In the genomic region with DNA sequence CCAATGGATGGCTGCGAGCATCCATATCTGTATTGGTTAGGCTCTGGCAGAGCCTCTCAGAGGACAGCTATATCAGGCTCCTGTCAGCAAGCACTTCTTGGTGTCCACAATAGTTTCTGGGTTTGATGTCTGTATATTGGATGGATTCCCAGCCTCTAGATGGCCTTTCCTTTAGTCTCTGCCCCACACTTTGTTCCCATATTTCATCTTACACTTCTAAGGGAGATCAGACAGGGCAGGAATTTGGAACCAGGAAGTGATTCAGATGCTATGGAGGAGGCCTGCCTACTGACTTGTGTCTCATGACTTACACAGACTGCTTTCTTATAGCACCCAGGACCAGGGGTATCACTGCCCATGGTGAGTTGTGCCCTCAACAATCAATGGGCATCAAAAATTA, we compare ENCODE assay signal across 24 mouse cellular contexts.
"Had no signal": no experiment of that assay in that cellular context is flagged by ENCODE, and none has a peak within 500 bp of the region (broad histone marks: within the 10 kb centered on the region; RNA-seq: fewer than 3 reads in every experiment).

No protein-coding gene starts in this region.

- H3K4me2 ChIP-seq: heart, embryonic 12.5 days; hindbrain, embryonic 13.5 days; hindbrain, embryonic 15.5 days; kidney, embryonic 15.5 days; limb, embryonic 13.5 days; limb, embryonic 15.5 days had no signal

- DNase-seq: forebrain, postnatal 0 days; gastrocnemius, postnatal 14 days; gastrocnemius, postnatal 36 days; heart, adult 11 months; heart, adult 2 months; heart, postnatal 10 days; kidney, adult 11 months; kidney, adult 2 months; kidney, adult 9 months; kidney, postnatal 14 days; kidney, postnatal 36 days; layer of hippocampus, adult 9-11 months; layer of hippocampus, postnatal 36 days; left cerebral cortex, postnatal 4 days had no signal

- ATAC-seq: forebrain, postnatal 0 days; hindbrain, postnatal 0 days; intestine, embryonic 16.5 days had no signal

- H3K4me1 ChIP-seq: heart, embryonic 10.5 days; heart, embryonic 12.5 days; hindbrain, embryonic 13.5 days; hindbrain, embryonic 15.5 days; kidney, embryonic 15.5 days; limb, embryonic 15.5 days had no signal

- H3K4me3 ChIP-seq: heart, adult 2 months; heart, embryonic 10.5 days; heart, embryonic 12.5 days; hindbrain, embryonic 13.5 days; hindbrain, embryonic 15.5 days; kidney, embryonic 15.5 days; limb, embryonic 13.5 days; limb, embryonic 15.5 days had no signal

- H3K9me3 ChIP-seq: heart, embryonic 10.5 days; heart, embryonic 12.5 days; hindbrain, embryonic 13.5 days; hindbrain, embryonic 15.5 days; kidney, embryonic 15.5 days; limb, embryonic 13.5 days; limb, embryonic 15.5 days had no signal

- H3K9ac ChIP-seq: forebrain, postnatal 0 days; heart, embryonic 12.5 days; hindbrain, embryonic 13.5 days; hindbrain, embryonic 15.5 days; kidney, embryonic 15.5 days; limb, embryonic 13.5 days; limb, embryonic 15.5 days had no signal

- H3K27me3 ChIP-seq: heart, embryonic 12.5 days; hindbrain, embryonic 13.5 days; hindbrain, embryonic 15.5 days; kidney, embryonic 15.5 days; limb, embryonic 13.5 days; limb, embryonic 15.5 days had no signal

- H3K36me3 ChIP-seq: heart, embryonic 10.5 days; heart, embryonic 12.5 days; hindbrain, embryonic 13.5 days; hindbrain, embryonic 15.5 days; kidney, embryonic 15.5 days; limb, embryonic 13.5 days; limb, embryonic 15.5 days had no signal

- H3K27ac ChIP-seq: heart, adult 2 months; heart, embryonic 10.5 days; hindbrain, embryonic 13.5 days; hindbrain, embryonic 15.5 days; hindbrain, postnatal 0 days; kidney, embryonic 15.5 days; kidney, postnatal 0 days; limb, embryonic 13.5 days; limb, embryonic 15.5 days had no signal
